ENCODE assay signal across 8 mouse cellular contexts in the genomic region with DNA sequence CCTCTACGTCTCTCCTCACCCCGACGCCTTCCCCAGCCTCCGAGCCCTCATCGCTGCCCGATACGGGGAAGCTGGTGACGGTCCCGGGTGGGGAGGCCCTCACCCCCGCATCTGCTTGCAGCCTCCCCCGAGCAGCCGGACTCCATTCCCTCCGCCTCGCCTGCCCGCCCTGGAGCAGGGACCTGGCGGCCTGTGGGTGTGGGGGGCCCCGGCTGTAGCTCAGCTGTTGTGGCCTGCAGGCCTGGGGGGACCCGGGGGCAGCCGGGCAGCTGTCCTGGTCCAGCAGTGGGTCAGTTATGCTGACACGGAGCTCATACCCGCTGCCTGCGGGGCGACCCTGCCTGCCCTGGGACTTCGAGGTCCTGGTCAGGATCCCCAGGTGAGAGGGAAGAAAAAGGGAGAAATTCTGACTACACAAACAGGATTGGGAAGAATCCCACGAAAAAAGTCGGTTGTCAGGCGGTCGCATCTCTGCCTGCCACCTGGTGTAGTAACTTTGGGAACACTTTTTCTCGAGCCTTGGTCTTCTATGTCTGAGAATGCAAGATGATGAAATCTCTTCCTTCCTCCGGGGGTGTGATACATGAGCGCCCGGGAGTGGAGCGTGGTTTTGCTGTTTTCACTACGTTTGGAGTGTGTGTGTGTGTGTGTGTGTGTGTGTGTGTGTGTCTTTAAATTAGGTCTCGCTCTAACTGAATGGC. TPM values are rescaled to one million over a fixed set of nuclear protein-coding genes. Genes with fewer than 3 reads are reported as not detected.
DNase-seq lines count a peak whose midpoint lies in the region; ATAC-seq and TF ChIP-seq lines count a peak whose summit lies in the region.

No protein-coding gene starts in this region.

- under 1% methylated on average over 35 of the region's 35 CpGs for WGBS in lung, adult 2 months
- 1% methylated on average over 35 of the region's 35 CpGs for WGBS in limb, embryonic 10.5 days
- WGBS in midbrain, embryonic 13.5 days: under 1% methylated on average over 35 of the region's 35 CpGs

- peak overlapping the region; percentile 78 for H3K4me3 ChIP-seq in lung, adult 2 months (replicated peaks; ENCODE audit: extremely low read depth, low read depth, low read length)
- H3K4me3 ChIP-seq in limb, embryonic 10.5 days: peak overlapping the region; percentile 84
- H3K4me3 ChIP-seq in midbrain, embryonic 13.5 days (replicated peaks): peak overlapping the region; percentile 94

- H3K9me3 ChIP-seq in limb, embryonic 10.5 days (replicated peaks): no peaks in the 10 kb centered on the region
- no peaks in the 10 kb centered on the region for H3K9me3 ChIP-seq in midbrain, embryonic 13.5 days

- no peaks in the 10 kb centered on the region for H3K27me3 ChIP-seq in limb, embryonic 10.5 days (ENCODE audit: low read depth, poor library complexity, severe bottlenecking)
- no peaks in the 10 kb centered on the region for H3K27me3 ChIP-seq in midbrain, embryonic 13.5 days

- peaks cover 8% of the 10 kb centered on the region for H3K4me1 ChIP-seq in lung, adult 2 months (ENCODE audit: control insufficient read depth, insufficient read depth, low read length)
- H3K4me1 ChIP-seq in limb, embryonic 10.5 days: peaks cover 41% of the 10 kb centered on the region
- H3K4me1 ChIP-seq in midbrain, embryonic 13.5 days (replicated peaks): peaks cover 43% of the 10 kb centered on the region

- peak; percentile 48 for DNase-seq in adrenal gland, postnatal 14 days
- DNase-seq in adrenal gland, adult 8-10 months: no peak
- DNase-seq in lung, adult 2 months: no peak
- DNase-seq in lung, postnatal 25 days (ENCODE audit: low spot score): no peak
- no peak for DNase-seq in limb, embryonic 10.5 days (ENCODE audit: low spot score)
- DNase-seq in ovary, postnatal 36 days (ENCODE audit: low spot score): no peak

- H3K27ac ChIP-seq in limb, embryonic 10.5 days: peak overlapping the region; percentile 94
- peak overlapping the region; percentile 96 for H3K27ac ChIP-seq in midbrain, embryonic 13.5 days

- 0 out of 2 replicates have a peak, but pooled peaks have one; percentile 28 for ATAC-seq in erythroid progenitor cell, adult 5-6 weeks (replicated peaks; ENCODE audit: low FRiP score, poor library complexity, severe bottlenecking)
- peak; percentile 41 for ATAC-seq in midbrain, embryonic 13.5 days

- peaks cover 66% of the 10 kb centered on the region for H3K36me3 ChIP-seq in limb, embryonic 10.5 days
- peaks cover 25% of the 10 kb centered on the region for H3K36me3 ChIP-seq in midbrain, embryonic 13.5 days

- no peak for TF ChIP-seq CTCF in lung, adult 2 months (IDR thresholded peaks at IDR 0.05; ENCODE audit: insufficient read depth, low read length)

- H3K9ac ChIP-seq in midbrain, embryonic 13.5 days (replicated peaks): peak overlapping the region; percentile 97

- no peak for TF ChIP-seq POLR2A in lung, adult 2 months (IDR thresholded peaks at IDR 0.05; ENCODE audit: borderline replicate concordance, extremely low read depth, low read depth, low read length)

- peak overlapping the region; percentile 100 for H3K4me2 ChIP-seq in midbrain, embryonic 13.5 days (replicated peaks)

RNA-seq across cellular contexts. Expression of gene Vars, which starts 0.8 kb away (rescaled TPM):
- total RNA-seq in adrenal gland, postnatal 14 days (2021): 55.3 and 71.7 TPM in 2 replicates
- total RNA-seq in adrenal gland, adult 8-10 months (2022): 10 to 100 TPM; 57.9 to 76.0 (median 67.7) TPM
- polyA plus RNA-seq in lung, adult 2 months (2012; rRNA removed): 119 and 159 TPM in 2 replicates
- total RNA-seq in erythroid progenitor cell, adult 5-6 weeks (2015; ENCODE audit: low replicate concordance): 156 and 173 TPM in 2 replicates
- total RNA-seq in erythroid progenitor cell, adult 5-6 weeks (2017; ENCODE audit: low replicate concordance): 144 and 198 TPM in 2 replicates
- polyA plus RNA-seq in limb, embryonic 10.5 days (2016; fragmentation: Nextera tagmentation; extraction: Ambion mirVana): 222 and 267 TPM in 2 replicates
- polyA plus RNA-seq in midbrain, embryonic 13.5 days (2015; fragmentation: Nextera tagmentation; extraction: Ambion mirVana): 61.0 and 69.1 TPM in 2 replicates

RNA-seq across cellular contexts. Expression of gene Vwa7, which starts 14.8 kb away (rescaled TPM):
- 0.85 and 1.2 TPM in 2 replicates for total RNA-seq in adrenal gland, postnatal 14 days (2021)
- 1 to 10 TPM in 2 of 4 experiments, under 1 TPM in 2; 0.75 to 1.8 (median 1.2) TPM for total RNA-seq in adrenal gland, adult 8-10 months (2022)
- polyA plus RNA-seq in lung, adult 2 months (2012; rRNA removed): 4.0 and 4.2 TPM in 2 replicates
- total RNA-seq in erythroid progenitor cell, adult 5-6 weeks (2015; ENCODE audit: low replicate concordance): not detected in 2 replicates
- total RNA-seq in erythroid progenitor cell, adult 5-6 weeks (2017; ENCODE audit: low replicate concordance): 0.39 and 0.53 TPM in 2 replicates
- 0.15 and 0.23 TPM in 2 replicates for polyA plus RNA-seq in limb, embryonic 10.5 days (2016; fragmentation: Nextera tagmentation; extraction: Ambion mirVana)
- 0.13 and 0.20 TPM in 2 replicates for polyA plus RNA-seq in midbrain, embryonic 13.5 days (2015; fragmentation: Nextera tagmentation; extraction: Ambion mirVana)

RNA-seq across cellular contexts. Expression of gene Lsm2, which starts 19.9 kb away (rescaled TPM):
- total RNA-seq in adrenal gland, postnatal 14 days (2021): 39.4 and 44.2 TPM in 2 replicates
- total RNA-seq in adrenal gland, adult 8-10 months (2022): 10 to 100 TPM; 28.2 to 35.4 (median 30.1) TPM
- polyA plus RNA-seq in lung, adult 2 months (2012; rRNA removed): 42.3 and 51.6 TPM in 2 replicates
- total RNA-seq in erythroid progenitor cell, adult 5-6 weeks (2015; ENCODE audit: low replicate concordance): 76.0 and 78.4 TPM in 2 replicates
- total RNA-seq in erythroid progenitor cell, adult 5-6 weeks (2017; ENCODE audit: low replicate concordance): 23.0 and 27.6 TPM in 2 replicates
- polyA plus RNA-seq in limb, embryonic 10.5 days (2016; fragmentation: Nextera tagmentation; extraction: Ambion mirVana): 320 and 365 TPM in 2 replicates
- polyA plus RNA-seq in midbrain, embryonic 13.5 days (2015; fragmentation: Nextera tagmentation; extraction: Ambion mirVana): 141 and 150 TPM in 2 replicates

RNA-seq across cellular contexts. Expression of gene Sapcd1, which starts 26.2 kb away (rescaled TPM):
- total RNA-seq in adrenal gland, postnatal 14 days (2021): 1.3 and 1.7 TPM in 2 replicates
- total RNA-seq in adrenal gland, adult 8-10 months (2022): 1 to 10 TPM in 2 of 4 experiments, under 1 TPM in 2; 0.91 to 2.8 (median 0.99) TPM
- polyA plus RNA-seq in lung, adult 2 months (2012; rRNA removed): 2.1 and 2.8 TPM in 2 replicates
- total RNA-seq in erythroid progenitor cell, adult 5-6 weeks (2015; ENCODE audit: low replicate concordance): 1.7 and 10.8 TPM in 2 replicates
- 1.4 TPM in 1 of 2 replicates, not detected in the other for total RNA-seq in erythroid progenitor cell, adult 5-6 weeks (2017; ENCODE audit: low replicate concordance)
- 1.2 and 1.4 TPM in 2 replicates for polyA plus RNA-seq in limb, embryonic 10.5 days (2016; fragmentation: Nextera tagmentation; extraction: Ambion mirVana)
- polyA plus RNA-seq in midbrain, embryonic 13.5 days (2015; fragmentation: Nextera tagmentation; extraction: Ambion mirVana): 3.8 and 4.3 TPM in 2 replicates

RNA-seq across cellular contexts. Expression of gene Hspa1l, which starts 29.1 kb away (rescaled TPM):
- total RNA-seq in adrenal gland, postnatal 14 days (2021): 0.34 and 0.37 TPM in 2 replicates
- under 1 TPM; 0.14 to 0.25 (median 0.17) TPM for total RNA-seq in adrenal gland, adult 8-10 months (2022)
- polyA plus RNA-seq in lung, adult 2 months (2012; rRNA removed): 0.81 and 1.3 TPM in 2 replicates
- total RNA-seq in erythroid progenitor cell, adult 5-6 weeks (2015; ENCODE audit: low replicate concordance): not detected in 2 replicates
- not detected in 2 replicates for total RNA-seq in erythroid progenitor cell, adult 5-6 weeks (2017; ENCODE audit: low replicate concordance)
- polyA plus RNA-seq in limb, embryonic 10.5 days (2016; fragmentation: Nextera tagmentation; extraction: Ambion mirVana): 0.58 and 0.85 TPM in 2 replicates
- polyA plus RNA-seq in midbrain, embryonic 13.5 days (2015; fragmentation: Nextera tagmentation; extraction: Ambion mirVana): 0.55 and 1.5 TPM in 2 replicates
